27 mouse cellular contexts compared by ENCODE assay signal in the genomic region with DNA sequence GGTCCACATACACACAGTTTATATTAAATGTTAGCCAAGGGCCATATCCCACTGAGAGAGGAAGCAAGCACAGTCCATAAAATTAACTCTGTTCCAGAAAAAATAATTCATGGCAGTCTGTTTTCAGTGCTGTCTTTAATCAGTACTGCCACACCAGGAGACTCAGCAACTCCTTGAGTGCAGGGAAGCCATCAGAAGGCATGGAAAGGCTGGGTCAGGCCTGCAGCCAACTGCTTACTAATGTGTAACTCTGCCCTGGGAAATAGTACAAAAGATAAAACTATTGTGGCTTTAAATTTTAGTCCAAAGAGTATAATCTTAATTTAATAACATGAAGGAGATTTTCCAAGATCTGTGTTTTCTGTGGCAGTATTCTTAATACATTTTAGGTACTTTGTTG.
DNase-seq lines count a peak whose midpoint lies in the region; ATAC-seq and TF ChIP-seq lines count a peak whose summit lies in the region.
"Had no signal": no experiment of that assay in that cellular context is flagged by ENCODE, and none has a peak within 500 bp of the region (broad histone marks: within the 10 kb centered on the region; RNA-seq: fewer than 3 reads in every experiment).

No protein-coding gene starts in this region.

- H3K36me3 ChIP-seq in forebrain, embryonic 11.5 days (ENCODE audit: control insufficient read depth, insufficient read depth, low read length): no peaks in the 10 kb centered on the region
- H3K36me3 ChIP-seq in forebrain, postnatal 0 days (ENCODE audit: insufficient read depth): no peaks in the 10 kb centered on the region
- no peaks in the 10 kb centered on the region for H3K36me3 ChIP-seq in heart, embryonic 13.5 days
- H3K36me3 ChIP-seq in lung, embryonic 14.5 days (ENCODE audit: insufficient read depth): no peaks in the 10 kb centered on the region
- H3K36me3 ChIP-seq: G1E; heart, embryonic 10.5 days; hindbrain, embryonic 10.5 days; limb, embryonic 13.5 days; liver, embryonic 12.5 days; midbrain, embryonic 13.5 days had no signal

- no peak for TF ChIP-seq CTCF in forebrain, postnatal 0 days (IDR thresholded peaks at IDR 0.05; ENCODE audit: low read depth)
- no peak for TF ChIP-seq CTCF in lung, embryonic 14.5 days (IDR thresholded peaks at IDR 0.05; ENCODE audit: low read depth)

- H3K4me2 ChIP-seq in forebrain, embryonic 11.5 days (ENCODE audit: low read depth, low read length, severe bottlenecking): no peak overlapping the region
- no peak overlapping the region for H3K4me2 ChIP-seq in forebrain, postnatal 0 days (ENCODE audit: low read depth)
- no peak overlapping the region for H3K4me2 ChIP-seq in heart, embryonic 13.5 days
- no peak overlapping the region for H3K4me2 ChIP-seq in lung, embryonic 14.5 days
- H3K4me2 ChIP-seq: limb, embryonic 13.5 days; liver, embryonic 12.5 days; midbrain, embryonic 13.5 days had no signal

- no peak overlapping the region for H3K9ac ChIP-seq in forebrain, embryonic 11.5 days (ENCODE audit: low read length)
- H3K9ac ChIP-seq in forebrain, postnatal 0 days: no peak overlapping the region
- H3K9ac ChIP-seq in heart, embryonic 13.5 days: no peak overlapping the region
- H3K9ac ChIP-seq in lung, embryonic 14.5 days: no peak overlapping the region
- H3K9ac ChIP-seq: limb, embryonic 13.5 days; liver, embryonic 12.5 days; midbrain, embryonic 13.5 days had no signal

- H3K4me3 ChIP-seq in forebrain, embryonic 11.5 days (ENCODE audit: low read depth, low read length): no peak overlapping the region
- H3K4me3 ChIP-seq in forebrain, postnatal 0 days (ENCODE audit: low read depth, low read length): no peak overlapping the region
- no peak overlapping the region for H3K4me3 ChIP-seq in heart, embryonic 13.5 days
- H3K4me3 ChIP-seq in lung, embryonic 14.5 days (ENCODE audit: low read depth, low read length): no peak overlapping the region
- H3K4me3 ChIP-seq: heart, embryonic 10.5 days; hindbrain, embryonic 10.5 days; layer of hippocampus, adult 2 months; limb, embryonic 13.5 days; liver, embryonic 12.5 days; midbrain, embryonic 13.5 days had no signal

- H3K27ac ChIP-seq in forebrain, embryonic 11.5 days (ENCODE audit: low read depth, low read length): peak overlapping the region; percentile 53; the same call in 1 of the 2 replicates
- H3K27ac ChIP-seq in forebrain, postnatal 0 days (ENCODE audit: low read depth, low read length): no peak overlapping the region
- H3K27ac ChIP-seq in heart, embryonic 13.5 days (replicated peaks): 0 out of 2 replicates have a peak overlapping the region, but pooled peaks have one; percentile 15
- H3K27ac ChIP-seq in lung, embryonic 14.5 days (ENCODE audit: low read depth): no peak overlapping the region
- H3K27ac ChIP-seq: heart, embryonic 10.5 days; hindbrain, embryonic 10.5 days; kidney, postnatal 0 days; layer of hippocampus, adult 2 months; limb, embryonic 13.5 days; liver, embryonic 12.5 days; midbrain, embryonic 13.5 days; stomach, postnatal 0 days had no signal

- no peak for DNase-seq in forebrain, embryonic 11.5 days (ENCODE audit: low spot score)
- no peak for DNase-seq in forebrain, postnatal 0 days
- DNase-seq in heart, postnatal 4 days: no peak
- DNase-seq in lung, embryonic 14.5 days: peak; percentile 20
- DNase-seq in lung, adult 18-20 months: no peak
- peak; percentile 35 for DNase-seq in forelimb bud, embryonic 11.5 days (ENCODE audit: low read depth, low spot score)
- DNase-seq in frontal cortex, adult 2 months (ENCODE audit: extremely low spot score in 1 of 2, low spot score in 1 of 2): no peak
- DNase-seq: adrenal gland, postnatal 10 days; B cell, adult 2 months; cerebellum, adult 8-10 months; lung, adult 2 months; right cerebral cortex, postnatal 14 days; thymus, adult 2 months; thymus, postnatal 4 days had no signal

- no peaks in the 10 kb centered on the region for H3K27me3 ChIP-seq in forebrain, embryonic 11.5 days (ENCODE audit: control insufficient read depth, insufficient read depth, low read length)
- H3K27me3 ChIP-seq in forebrain, postnatal 0 days (ENCODE audit: insufficient read depth, low read length): no peaks in the 10 kb centered on the region
- H3K27me3 ChIP-seq in heart, embryonic 13.5 days (replicated peaks): no peaks in the 10 kb centered on the region
- H3K27me3 ChIP-seq in lung, embryonic 14.5 days (ENCODE audit: insufficient read depth, low read length): no peaks in the 10 kb centered on the region
- H3K27me3 ChIP-seq: CH12.LX; limb, embryonic 13.5 days; liver, embryonic 12.5 days; midbrain, embryonic 13.5 days had no signal

- H3K9me3 ChIP-seq in forebrain, embryonic 11.5 days (ENCODE audit: control insufficient read depth, low read length): no peaks in the 10 kb centered on the region
- no peaks in the 10 kb centered on the region for H3K9me3 ChIP-seq in forebrain, postnatal 0 days (ENCODE audit: low read length)
- no peaks in the 10 kb centered on the region for H3K9me3 ChIP-seq in heart, embryonic 13.5 days
- H3K9me3 ChIP-seq in lung, embryonic 14.5 days (ENCODE audit: low read depth, low read length): no peaks in the 10 kb centered on the region
- H3K9me3 ChIP-seq: G1E; heart, embryonic 10.5 days; hindbrain, embryonic 10.5 days; limb, embryonic 13.5 days; liver, embryonic 12.5 days; midbrain, embryonic 13.5 days had no signal

- no peak for ATAC-seq in forebrain, embryonic 11.5 days (replicated peaks; ENCODE audit: low FRiP score)
- no peak for ATAC-seq in forebrain, postnatal 0 days
- no peak for ATAC-seq in heart, embryonic 13.5 days (ENCODE audit: extremely low read depth, insufficient number of reproducible peaks, low FRiP score, low TSS enrichment)
- no peak for ATAC-seq in lung, embryonic 14.5 days (ENCODE audit: insufficient read depth)
- ATAC-seq: activated CD4-positive, CD25-positive, alpha-beta regulatory T cell, adult 4 months; intestine, postnatal 0 days; liver, embryonic 12.5 days; midbrain, embryonic 13.5 days had no signal

- H3K4me1 ChIP-seq in forebrain, embryonic 11.5 days (replicated peaks; ENCODE audit: control insufficient read depth, insufficient read depth, low read length): peaks cover 17% of the 10 kb centered on the region
- no peaks in the 10 kb centered on the region for H3K4me1 ChIP-seq in forebrain, postnatal 0 days (ENCODE audit: insufficient read depth)
- H3K4me1 ChIP-seq in heart, embryonic 13.5 days: no peaks in the 10 kb centered on the region
- no peaks in the 10 kb centered on the region for H3K4me1 ChIP-seq in lung, embryonic 14.5 days (ENCODE audit: insufficient read depth)
- H3K4me1 ChIP-seq: heart, embryonic 10.5 days; liver, embryonic 12.5 days had no signal

Comparison
In these comparisons a context has a peak if more than half of its experiments do, and no peak if none do; other contexts are left out.
1. DNase-seq: peak in lung, embryonic 14.5 days (single experiment) and forelimb bud, embryonic 11.5 days (single experiment); none in forebrain, embryonic 11.5 days (single experiment), forebrain, postnatal 0 days (single experiment), heart, postnatal 4 days (single experiment), lung, adult 18-20 months (0 of 2) and frontal cortex, adult 2 months (0 of 2).
2. H3K27ac ChIP-seq: peak in forebrain, embryonic 11.5 days (single experiment) and heart, embryonic 13.5 days (single experiment); none in forebrain, postnatal 0 days (single experiment) and lung, embryonic 14.5 days (single experiment).